Mouse (Mus musculus): Measurements from ENCODE around the gene Sgpp1. TPM values are rescaled to one million over a fixed set of nuclear protein-coding genes. Genes with fewer than 3 reads are reported as not detected.

Sgpp1 gene
- polyA plus RNA-seq, 1 experiment from 2014 or later: 24.1 TPM

DNA sequence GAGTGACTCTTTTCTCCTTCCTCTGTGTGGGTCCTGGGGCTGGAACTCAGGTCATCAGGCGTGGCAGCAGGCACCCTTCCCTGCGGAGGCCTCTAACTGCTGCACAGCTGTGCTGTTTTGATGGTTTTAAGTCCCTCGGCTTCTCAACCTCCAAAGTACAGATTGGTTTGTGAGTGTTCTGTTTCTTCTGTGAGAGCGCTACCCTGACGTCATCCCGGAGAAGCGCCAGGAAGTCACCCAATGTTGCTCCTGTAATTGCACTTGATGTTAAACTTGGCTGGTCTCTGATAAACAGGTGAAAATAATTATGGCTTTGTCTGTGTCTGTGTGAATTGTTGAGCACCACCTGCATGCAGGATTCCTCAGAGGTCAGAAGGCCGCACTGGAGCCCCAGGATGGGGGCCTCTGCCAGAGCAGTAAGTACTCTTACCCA is 31.4 kb upstream of the Sgpp1 start:
- Histone ChIP-seq H3K4me2 (replicated peaks; ENCODE audit: low read depth) (no peak overlapping the region), H3K27me3 (replicated peaks; ENCODE audit: control insufficient read depth, insufficient read depth, low read length) (no peaks in the 10 kb centered on the region), H3K36me3 (ENCODE audit: control insufficient read depth, insufficient read depth) (no peaks in the 10 kb centered on the region), H3K4me1 (replicated peaks; ENCODE audit: control insufficient read depth, insufficient read depth, low read length) (peaks cover 4% of the 10 kb centered on the region; the same call in 1 of the 2 replicates), H3K27ac (ENCODE audit: low read depth, low read length) (no peak overlapping the region), H3K4me3 (ENCODE audit: low read depth, low read length) (no peak overlapping the region), H3K9ac (ENCODE audit: low read depth, low read length) (no peak overlapping the region), H3K9me3 (ENCODE audit: control insufficient read depth) (no peaks in the 10 kb centered on the region)
- WGBS: 42% methylated on average over 8 of the region's 8 CpGs
- no peak for TF ChIP-seq CTCF (IDR thresholded peaks at IDR 0.05; ENCODE audit: low read depth)
- ATAC-seq: no peak

DNA sequence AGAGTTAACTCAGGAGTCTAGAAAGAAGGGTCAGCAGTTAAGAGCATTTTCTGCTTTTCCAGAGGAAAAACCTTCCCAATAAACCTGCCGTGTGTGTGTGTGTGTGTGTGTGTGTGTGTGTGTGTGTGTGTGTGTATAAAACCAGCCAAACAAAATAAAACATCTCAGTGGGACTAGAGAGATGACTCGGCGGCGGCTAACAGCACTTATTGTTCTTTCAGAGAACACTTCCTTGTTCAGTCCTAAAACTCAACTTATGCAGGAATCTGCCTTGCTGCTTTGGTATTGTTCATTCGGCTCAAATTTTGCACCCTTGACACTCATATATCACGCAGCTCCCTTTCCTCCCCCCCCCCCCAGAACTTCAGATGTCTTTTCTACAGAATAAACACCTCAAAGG is 30.9 kb upstream of the Sgpp1 start:
- H3K4me1 ChIP-seq (replicated peaks; ENCODE audit: control insufficient read depth, insufficient read depth, low read length): peaks cover 4% of the 10 kb centered on the region; the same call in 1 of the 2 replicates
- H3K9ac ChIP-seq (ENCODE audit: low read depth, low read length): no peak overlapping the region
- no peaks in the 10 kb centered on the region for H3K9me3 ChIP-seq (ENCODE audit: control insufficient read depth)
- H3K4me3 ChIP-seq (ENCODE audit: low read depth, low read length): no peak overlapping the region
- WGBS: 50% methylated on average over 6 of the region's 6 CpGs
- no peaks in the 10 kb centered on the region for H3K36me3 ChIP-seq (ENCODE audit: control insufficient read depth, insufficient read depth)
- H3K27ac ChIP-seq (ENCODE audit: low read depth, low read length): no peak overlapping the region
- TF ChIP-seq CTCF (IDR thresholded peaks at IDR 0.05; ENCODE audit: low read depth): no peak
- H3K27me3 ChIP-seq (replicated peaks; ENCODE audit: control insufficient read depth, insufficient read depth, low read length): no peaks in the 10 kb centered on the region
- ATAC-seq: no peak
- H3K4me2 ChIP-seq (replicated peaks; ENCODE audit: low read depth): no peak overlapping the region

DNA sequence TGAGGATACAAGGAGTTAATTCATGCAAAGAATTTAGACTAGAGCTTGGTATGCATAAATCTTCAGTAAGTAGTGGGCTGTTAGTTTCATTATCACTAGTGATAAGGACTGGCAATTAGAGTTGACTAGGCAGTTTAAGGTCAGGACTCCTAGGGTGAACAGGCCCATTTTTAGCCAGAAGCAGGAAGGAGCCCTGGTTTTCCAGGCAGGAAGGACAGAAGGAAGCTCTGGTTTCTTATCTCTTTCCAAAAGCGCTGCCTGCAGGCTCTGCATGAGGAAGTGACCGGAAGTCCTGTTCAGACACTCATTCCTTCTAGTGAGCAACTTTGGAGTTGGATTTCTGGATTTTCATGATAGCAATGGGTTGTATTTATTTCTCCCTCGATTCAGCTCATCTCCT is 30.2 kb upstream of the Sgpp1 start:
- H3K27me3 ChIP-seq (replicated peaks; ENCODE audit: control insufficient read depth, insufficient read depth, low read length): no peaks in the 10 kb centered on the region
- no peak for TF ChIP-seq CTCF (IDR thresholded peaks at IDR 0.05; ENCODE audit: low read depth)
- H3K4me1 ChIP-seq (replicated peaks; ENCODE audit: control insufficient read depth, insufficient read depth, low read length): peaks cover 4% of the 10 kb centered on the region; the same call in 1 of the 2 replicates
- H3K36me3 ChIP-seq (ENCODE audit: control insufficient read depth, insufficient read depth): no peaks in the 10 kb centered on the region
- H3K4me2 ChIP-seq (replicated peaks; ENCODE audit: low read depth): no peak overlapping the region
- no peak overlapping the region for H3K9ac ChIP-seq (ENCODE audit: low read depth, low read length)
- ATAC-seq: no peak; the same call in 1 of the 2 replicates
- H3K9me3 ChIP-seq (ENCODE audit: control insufficient read depth): no peaks in the 10 kb centered on the region
- H3K27ac ChIP-seq (ENCODE audit: low read depth, low read length): no peak overlapping the region
- 42% methylated on average over 3 of the region's 3 CpGs for whole genome bisulfite sequencing
- H3K4me3 ChIP-seq (ENCODE audit: low read depth, low read length): no peak overlapping the region

DNA sequence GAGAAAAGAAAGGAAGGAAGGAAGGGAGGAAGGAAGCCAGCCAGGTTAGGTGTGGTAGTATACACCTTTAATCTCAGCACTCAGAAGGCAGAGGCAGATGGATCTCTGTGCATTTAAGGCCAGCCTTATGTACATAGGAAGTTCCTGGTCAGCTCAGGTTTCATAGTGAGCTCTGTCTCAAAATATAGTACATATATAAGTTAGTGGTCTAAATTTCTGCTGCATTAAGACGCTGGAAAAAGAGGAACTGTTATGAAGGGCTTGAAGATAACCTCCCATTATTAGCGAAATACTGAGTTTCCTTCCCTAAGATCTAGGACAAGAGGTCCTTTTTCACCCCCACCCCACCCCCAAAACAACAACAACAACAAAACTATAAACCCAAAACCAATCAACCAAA is 20.9 kb upstream of the Sgpp1 start:
- Histone ChIP-seq H3K4me1 (replicated peaks; ENCODE audit: control insufficient read depth, insufficient read depth, low read length) (no peaks in the 10 kb centered on the region; the same call in 1 of the 2 replicates), H3K27ac (ENCODE audit: low read depth, low read length) (no peak overlapping the region), H3K9ac (ENCODE audit: low read depth, low read length) (no peak overlapping the region), H3K4me2 (replicated peaks; ENCODE audit: low read depth) (no peak overlapping the region), H3K36me3 (ENCODE audit: control insufficient read depth, insufficient read depth) (no peaks in the 10 kb centered on the region), H3K9me3 (ENCODE audit: control insufficient read depth) (no peaks in the 10 kb centered on the region), H3K4me3 (ENCODE audit: low read depth, low read length) (no peak overlapping the region), H3K27me3 (replicated peaks; ENCODE audit: control insufficient read depth, insufficient read depth, low read length) (0 out of 2 replicates have a peak, but pooled peaks cover 6% of the 10 kb centered on the region)
- no peak for ATAC-seq
- WGBS: 86% methylated on average over 2 of the region's 2 CpGs
- TF ChIP-seq CTCF (IDR thresholded peaks at IDR 0.05; ENCODE audit: low read depth): no peak

DNA sequence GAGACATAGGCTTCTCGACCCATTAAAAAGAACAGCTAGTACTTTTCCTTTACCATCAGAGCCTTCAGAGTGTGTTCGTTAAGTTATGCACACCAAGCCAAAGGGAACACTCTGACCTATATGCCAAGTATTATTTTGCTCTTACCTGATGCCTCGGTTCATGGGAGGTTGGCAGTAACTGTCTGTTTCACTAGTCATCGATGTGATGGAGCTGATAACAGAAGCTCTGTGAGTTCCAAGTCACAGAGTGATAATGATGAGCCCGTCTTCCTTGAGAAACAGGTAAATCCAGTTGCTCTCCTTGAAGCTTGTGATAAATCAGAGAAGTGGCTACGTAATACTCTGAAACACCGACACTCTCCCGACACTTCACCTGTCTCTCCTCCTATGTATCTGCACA is 18.2 kb upstream of the Sgpp1 start:
- TF ChIP-seq CTCF (IDR thresholded peaks at IDR 0.05; ENCODE audit: low read depth): no peak
- Histone ChIP-seq H3K4me2 (replicated peaks; ENCODE audit: low read depth) (no peak overlapping the region), H3K36me3 (ENCODE audit: control insufficient read depth, insufficient read depth) (no peaks in the 10 kb centered on the region), H3K9ac (ENCODE audit: low read depth, low read length) (no peak overlapping the region), H3K4me1 (replicated peaks; ENCODE audit: control insufficient read depth, insufficient read depth, low read length) (no peaks in the 10 kb centered on the region), H3K9me3 (ENCODE audit: control insufficient read depth) (no peaks in the 10 kb centered on the region), H3K27me3 (replicated peaks; ENCODE audit: control insufficient read depth, insufficient read depth, low read length) (0 out of 2 replicates have a peak, but pooled peaks cover 3% of the 10 kb centered on the region), H3K27ac (ENCODE audit: low read depth, low read length) (no peak overlapping the region), H3K4me3 (ENCODE audit: low read depth, low read length) (no peak overlapping the region)
- 63% methylated on average over 8 of the region's 8 CpGs for WGBS
- no peak for ATAC-seq

DNA sequence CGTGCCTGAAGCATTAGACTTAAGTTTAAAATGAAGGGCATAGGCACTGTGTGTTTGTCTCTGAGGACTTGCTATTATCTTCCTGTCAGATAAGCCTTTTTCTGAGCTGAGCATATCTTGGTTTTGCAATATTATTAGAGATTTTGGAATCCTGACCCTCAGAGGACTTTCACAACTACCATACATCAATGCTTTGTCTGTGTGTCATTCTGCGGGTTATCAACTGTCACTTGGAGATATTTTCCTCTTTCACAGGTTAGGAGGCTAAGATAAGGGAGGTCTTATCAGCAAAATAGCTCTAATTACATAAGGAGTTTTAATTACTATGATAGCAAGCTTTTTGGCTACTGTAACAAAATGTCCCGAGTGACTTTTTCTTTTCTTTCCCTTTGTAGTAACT is 16.5 kb upstream of the Sgpp1 start:
- Histone ChIP-seq H3K27me3 (replicated peaks; ENCODE audit: control insufficient read depth, insufficient read depth, low read length) (no peaks in the 10 kb centered on the region), H3K27ac (ENCODE audit: low read depth, low read length) (no peak overlapping the region), H3K9me3 (ENCODE audit: control insufficient read depth) (no peaks in the 10 kb centered on the region), H3K4me1 (replicated peaks; ENCODE audit: control insufficient read depth, insufficient read depth, low read length) (no peaks in the 10 kb centered on the region), H3K4me3 (ENCODE audit: low read depth, low read length) (no peak overlapping the region), H3K4me2 (replicated peaks; ENCODE audit: low read depth) (no peak overlapping the region), H3K36me3 (ENCODE audit: control insufficient read depth, insufficient read depth) (no peaks in the 10 kb centered on the region), H3K9ac (ENCODE audit: low read depth, low read length) (no peak overlapping the region)
- WGBS: 39% methylated on average over 3 of the region's 3 CpGs
- no peak for ATAC-seq
- TF ChIP-seq CTCF (IDR thresholded peaks at IDR 0.05; ENCODE audit: low read depth): no peak

DNA sequence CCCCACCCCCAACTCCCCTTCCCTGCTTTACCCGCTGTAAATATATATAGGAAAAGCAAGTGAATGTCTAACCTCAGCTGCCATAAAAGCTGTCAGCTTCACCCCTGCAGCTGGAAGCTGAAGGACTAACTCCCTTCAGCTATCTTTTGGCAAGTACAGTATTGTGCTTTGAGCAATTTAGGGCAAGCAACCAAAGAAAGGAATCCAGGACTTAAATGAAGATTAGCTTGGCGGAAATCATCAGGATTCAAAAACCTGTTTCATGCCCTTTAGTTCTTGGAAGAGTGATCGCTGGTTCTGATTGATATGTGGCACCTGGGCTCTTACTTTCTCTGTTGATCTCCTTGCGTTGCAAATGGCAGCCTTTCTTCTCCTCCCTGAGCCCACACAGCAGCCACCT is 13.0 kb upstream of the Sgpp1 start:
- Histone ChIP-seq H3K9me3 (ENCODE audit: control insufficient read depth) (no peaks in the 10 kb centered on the region), H3K9ac (ENCODE audit: low read depth, low read length) (no peak overlapping the region), H3K4me2 (replicated peaks; ENCODE audit: low read depth) (no peak overlapping the region), H3K27ac (ENCODE audit: low read depth, low read length) (no peak overlapping the region), H3K36me3 (ENCODE audit: control insufficient read depth, insufficient read depth) (no peaks in the 10 kb centered on the region), H3K4me3 (ENCODE audit: low read depth, low read length) (no peak overlapping the region), H3K27me3 (replicated peaks; ENCODE audit: control insufficient read depth, insufficient read depth, low read length) (no peaks in the 10 kb centered on the region), H3K4me1 (replicated peaks; ENCODE audit: control insufficient read depth, insufficient read depth, low read length) (no peaks in the 10 kb centered on the region)
- TF ChIP-seq CTCF (IDR thresholded peaks at IDR 0.05; ENCODE audit: low read depth): no peak
- ATAC-seq: no peak
- WGBS: 67% methylated on average over 4 of the region's 4 CpGs

Data from intestine, postnatal 0 days (tissue).